Mouse (Mus musculus) left cerebral cortex, postnatal 10 days (tissue): ENCODE results near the gene Kansl1. TPM values are rescaled to one million over a fixed set of nuclear protein-coding genes. Genes with fewer than 3 reads are reported as not detected.
A peak's percentile ranks its signal among the peaks of the same experiment; 100 is the strongest.
"Not testable (repeated sequence)": the region's sequence is repeated elsewhere in the genome, so short reads cannot be mapped to it uniquely, and the experiment has no call there.

Experiments used
- DNase-seq, 2 experiments: peaks; one replicate each; pipeline ENCODE4 v3.0.0; 2021 to 2022; ENCODE audit warnings: low spot score in 2 of 2, mixed read lengths in 1 of 2; ENCODE audit errors: extremely low spot score in 1 of 2
- intact Hi-C: fragments of 180-260 bp; cut with DNase I; formaldehyde crosslinking; loops from one replicate; pipeline ENCODE4 v1.15.1; 2025
- total RNA-seq, 2 experiments: library from RNA; stranded (reverse); gene quantifications; 2 replicates each; pipeline ENCODE4 v1.2.3; 2021

The Kansl1 gene
- total RNA-seq = 10 to 100 TPM; 67.0 to 67.8 TPM

DNA sequence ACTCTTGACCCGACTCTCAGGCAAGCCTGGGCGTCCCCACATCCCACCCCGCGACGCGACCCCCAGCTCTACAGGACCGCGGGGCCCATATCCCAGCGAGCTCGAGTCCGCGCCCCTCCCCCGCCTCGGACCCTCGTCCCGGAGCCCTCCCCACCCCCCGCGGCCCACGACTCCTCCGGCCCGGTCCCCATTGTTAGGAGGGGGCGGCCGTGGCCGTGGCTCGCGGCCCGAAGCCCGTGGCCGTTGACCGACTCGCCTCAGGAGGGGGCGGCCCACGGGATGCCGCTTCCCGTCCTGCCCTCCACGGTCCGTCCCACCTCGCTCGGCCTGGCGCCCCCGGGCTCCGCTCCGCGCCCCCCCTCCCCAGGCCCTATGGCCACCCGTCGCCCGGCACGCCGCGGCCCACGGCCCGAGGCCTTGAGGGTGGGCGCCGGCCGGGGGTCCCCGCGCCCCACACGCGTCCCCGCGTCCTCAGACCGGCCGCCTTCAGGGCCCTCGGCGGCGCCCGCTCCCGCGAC, at the start of gene Kansl1:
TSS of gene Kansl1 (minus strand) at position 111 of the 518 bp plus-strand sequence.
- intact Hi-C loops = no loop called here
- DNase-seq = peak in 1 of 2 experiments; percentile 61

DNA sequence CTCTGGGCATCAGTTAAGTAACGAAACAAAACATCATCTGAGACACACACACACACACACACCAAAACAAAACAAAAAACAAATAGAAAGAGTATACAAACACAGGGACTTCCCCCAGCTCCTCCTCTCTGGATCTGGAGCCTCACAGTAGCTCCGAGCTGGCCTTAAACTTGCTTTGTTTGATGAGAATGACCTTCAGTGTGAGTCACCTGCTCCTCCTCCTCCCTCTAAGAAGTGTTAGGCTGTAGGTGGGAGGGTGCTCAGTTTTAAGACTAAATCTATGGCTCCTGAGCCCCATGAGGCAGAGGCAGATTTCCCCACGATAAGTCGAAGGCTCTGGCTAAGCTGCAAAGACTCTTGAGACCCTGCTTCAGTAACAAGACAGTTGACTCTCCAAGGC, 43.8 kb upstream of the Kansl1 start:
- no peak for DNase-seq

DNA sequence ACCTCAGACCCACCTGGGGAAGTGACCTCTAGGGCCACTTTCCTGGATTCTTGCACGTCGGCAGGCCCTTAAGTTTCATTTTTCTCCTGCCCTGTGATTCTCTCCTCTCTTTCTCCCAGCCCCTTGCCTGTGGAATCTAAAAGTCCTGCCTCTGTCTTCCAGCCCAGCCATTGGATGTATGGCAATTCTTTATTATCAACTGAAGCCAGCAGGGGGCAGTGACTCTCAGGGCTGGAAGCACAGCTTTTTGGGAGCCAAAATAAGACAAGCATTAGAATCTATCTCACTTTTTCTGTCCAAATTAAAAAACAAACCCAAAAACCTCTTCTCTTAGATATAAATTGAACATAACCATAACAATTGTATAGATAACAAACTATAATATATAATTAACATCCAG, 41.9 kb upstream of the Kansl1 start:
- DNase-seq = no peak
- intact Hi-C loops = no loop called here

More for the DNA sequence above, 43.8 kb upstream of the Kansl1 start:
- intact Hi-C loops = no loop called here

DNA sequence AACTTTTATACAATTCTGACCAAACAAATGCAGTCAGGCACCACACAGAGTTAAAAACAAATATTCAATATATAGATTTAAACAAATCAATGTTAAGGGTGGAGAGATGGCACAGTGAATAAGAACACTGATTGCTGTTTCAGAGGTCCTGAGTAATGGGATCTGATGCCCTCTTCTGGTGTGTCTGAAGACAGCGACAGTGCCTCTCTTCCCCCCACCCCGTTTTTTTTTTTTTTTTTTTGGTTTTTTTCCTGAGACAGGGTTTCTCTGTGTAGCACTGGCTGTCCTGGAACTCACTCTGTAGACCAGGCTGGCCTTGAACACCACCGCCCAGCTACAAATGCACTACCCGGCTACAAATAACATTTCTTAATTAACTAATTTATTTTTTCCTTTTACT, 39.8 kb upstream of the Kansl1 start:
- intact Hi-C loops = no loop called here
- no peak for DNase-seq

DNA sequence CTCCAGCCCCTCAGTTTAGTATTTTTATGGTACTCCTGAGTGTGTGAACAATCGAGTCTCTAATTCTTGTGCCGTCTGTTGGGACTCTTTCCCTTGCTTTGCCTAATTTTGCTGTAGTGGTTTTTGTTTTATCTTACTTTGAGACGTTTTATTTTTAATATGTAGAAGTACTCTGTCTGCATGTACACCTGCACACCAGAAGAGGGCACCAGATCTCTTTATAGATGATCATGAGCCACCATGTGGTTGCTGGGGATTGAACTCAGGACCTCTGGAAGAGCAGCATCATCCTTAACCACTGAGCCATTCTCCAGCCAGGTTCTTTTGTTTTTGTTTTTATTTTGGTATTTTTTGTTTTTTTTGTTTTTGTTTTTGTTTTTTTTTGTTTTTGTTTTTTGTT, 19.6 kb upstream of the Kansl1 start:
- intact Hi-C loops = no loop called here

DNA sequence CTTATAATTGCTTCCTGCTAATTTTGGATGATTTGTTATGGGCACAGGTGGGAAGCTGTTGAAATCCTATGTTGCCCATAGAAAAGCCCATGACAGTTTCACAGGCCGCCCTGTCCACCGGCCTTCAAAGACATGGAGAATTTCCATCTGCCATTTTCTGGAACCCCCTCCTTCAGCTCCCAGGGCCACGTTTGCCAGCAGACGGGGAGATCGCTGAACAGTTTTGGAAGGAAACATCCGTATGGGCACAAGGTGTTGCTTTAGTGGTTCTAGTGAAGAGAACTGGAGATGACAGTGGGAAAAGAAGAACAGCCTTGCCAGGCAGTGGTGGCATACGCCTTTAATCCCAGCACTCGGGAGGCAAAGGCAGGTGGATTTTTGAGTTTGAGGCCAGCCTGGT, 13.3 kb upstream of the Kansl1 start:
- intact Hi-C loops = no loop called here
- DNase-seq = no peak

More for the DNA sequence above, 19.6 kb upstream of the Kansl1 start:
- no peak for DNase-seq

DNA sequence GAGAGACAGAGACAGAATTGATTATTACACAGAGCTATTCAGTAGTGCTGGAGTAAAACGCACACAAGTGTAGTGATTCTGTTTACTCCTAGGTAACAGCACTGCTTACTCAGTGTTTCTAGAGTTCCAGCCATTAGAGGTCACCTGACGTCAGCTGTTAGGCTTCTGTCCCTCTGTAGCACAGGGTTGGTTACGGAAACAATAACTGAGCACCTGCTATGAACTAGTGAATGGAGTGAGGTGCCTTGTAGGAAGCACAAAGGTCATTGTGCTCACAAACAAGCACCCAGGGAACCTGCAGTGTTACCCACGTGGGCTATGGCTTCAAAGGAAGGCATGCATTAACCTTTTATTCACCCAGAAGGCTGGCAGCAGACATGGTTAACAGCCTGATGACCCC, 10.8 kb upstream of the Kansl1 start:
- DNase-seq = no peak
- intact Hi-C loops = no loop called here

DNA sequence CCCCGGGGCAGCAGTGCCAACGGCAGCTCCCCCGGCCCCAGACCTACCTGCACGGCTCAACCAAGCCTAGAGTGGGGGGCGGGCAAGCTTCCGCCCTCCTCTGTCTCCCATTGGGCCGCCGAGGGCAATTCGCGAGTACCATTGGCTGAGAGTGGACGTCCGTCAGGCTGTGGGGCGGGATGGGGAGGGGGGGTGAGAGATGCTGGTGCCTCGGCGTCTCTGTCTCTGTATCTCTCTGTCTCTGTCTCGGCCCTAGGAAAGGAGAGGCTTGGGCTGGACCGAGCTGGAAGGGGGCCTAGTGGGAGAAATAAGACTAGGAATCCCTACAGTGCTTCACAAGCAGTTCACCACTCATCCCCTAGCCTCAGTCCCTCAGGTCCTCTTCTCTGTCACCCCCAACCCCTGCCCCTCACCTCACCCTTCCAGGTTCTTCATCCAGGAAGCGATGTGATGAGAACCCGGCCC, 742 bp upstream of the Kansl1 start:
- intact Hi-C loops = no loop called here
- DNase-seq = peak; percentile 90 to 94

DNA sequence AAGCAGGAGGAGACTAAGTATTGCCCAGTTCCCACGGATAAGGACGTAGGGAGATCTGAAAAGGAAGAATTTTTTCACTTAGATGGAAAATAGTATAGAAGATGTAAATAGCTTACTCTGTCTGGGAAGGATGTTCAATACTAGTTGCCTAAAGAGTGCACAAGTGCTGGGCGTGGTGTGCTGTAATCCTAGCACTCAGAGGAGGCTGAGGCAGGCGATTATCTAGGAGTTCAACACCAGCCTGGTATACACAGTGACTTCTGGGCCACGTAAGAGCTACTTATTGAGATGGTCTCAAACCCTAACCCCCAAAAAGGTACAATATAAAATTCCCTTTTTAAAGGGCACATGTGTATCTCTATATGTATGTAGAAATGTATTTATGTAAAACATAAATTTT, 963 bp downstream of the Kansl1 start:
- no peak for DNase-seq
- intact Hi-C loops = no loop called here

DNA sequence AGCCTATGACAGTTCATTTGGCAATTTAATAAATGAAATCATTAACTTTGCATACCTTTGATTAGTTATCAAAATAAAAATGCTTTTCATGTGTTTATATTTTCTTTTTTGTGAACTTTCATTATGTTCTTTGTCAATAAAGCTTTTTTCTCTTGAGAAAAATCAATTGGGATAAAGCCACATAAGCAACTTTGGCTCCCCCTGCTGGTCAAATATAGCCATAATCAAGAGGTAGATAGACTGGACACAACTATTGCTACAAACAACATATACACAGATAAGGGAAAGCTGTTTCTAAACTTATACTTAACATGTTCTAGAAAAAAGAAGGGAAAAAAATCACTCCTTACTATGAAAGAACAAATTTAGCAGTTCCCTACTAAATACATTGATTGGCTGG, 7.1 kb downstream of the Kansl1 start:
- peak; percentile 49 to 60 for DNase-seq
- intact Hi-C loops = loop anchor here (5.0 kb wide), 2 partner anchors 129 to 144 kb away; no protein-coding TSS in a partner anchor

DNA sequence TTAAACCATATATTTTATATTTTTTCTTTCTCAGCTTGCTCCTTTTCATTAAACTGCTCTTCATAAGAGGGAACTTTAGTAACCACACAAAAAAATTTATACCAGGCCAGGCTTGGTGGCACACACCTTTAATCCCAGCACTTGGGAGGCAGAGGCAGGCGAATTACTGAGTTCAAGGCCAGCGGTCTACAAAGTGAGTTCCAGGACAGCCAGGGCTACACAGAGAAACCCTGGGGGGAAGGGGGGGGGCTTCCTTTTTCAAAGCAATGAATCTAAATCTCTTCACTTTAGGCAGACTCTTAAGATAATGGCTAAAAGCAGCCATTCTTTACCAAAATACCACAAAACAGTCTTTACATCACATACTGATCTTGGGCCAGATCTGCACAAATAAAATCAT, 9.0 kb downstream of the Kansl1 start:
- no peak for DNase-seq
- intact Hi-C loops = loop anchor here (5.0 kb wide), 2 partner anchors 127 to 142 kb away; no protein-coding TSS in a partner anchor

DNA sequence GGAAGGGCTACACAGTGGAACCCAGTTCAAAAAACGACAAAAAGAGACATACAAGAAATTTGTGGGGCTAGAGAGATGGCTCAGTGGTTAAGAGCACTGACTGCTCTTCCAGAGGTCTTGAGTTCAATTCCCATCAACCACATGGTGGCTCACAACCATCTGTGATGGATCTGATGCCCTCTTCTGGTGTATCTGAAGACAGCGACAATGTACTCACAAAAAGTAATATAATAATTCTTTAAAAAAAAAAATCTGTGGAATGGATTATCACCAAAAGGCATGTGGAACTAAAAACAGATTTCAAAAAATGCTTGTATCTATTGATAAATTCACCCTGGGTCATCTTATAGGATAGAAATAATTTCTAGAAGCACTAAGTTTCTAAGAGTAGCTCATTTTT, 10.2 kb downstream of the Kansl1 start:
- intact Hi-C loops = no loop called here
- no peak for DNase-seq

DNA sequence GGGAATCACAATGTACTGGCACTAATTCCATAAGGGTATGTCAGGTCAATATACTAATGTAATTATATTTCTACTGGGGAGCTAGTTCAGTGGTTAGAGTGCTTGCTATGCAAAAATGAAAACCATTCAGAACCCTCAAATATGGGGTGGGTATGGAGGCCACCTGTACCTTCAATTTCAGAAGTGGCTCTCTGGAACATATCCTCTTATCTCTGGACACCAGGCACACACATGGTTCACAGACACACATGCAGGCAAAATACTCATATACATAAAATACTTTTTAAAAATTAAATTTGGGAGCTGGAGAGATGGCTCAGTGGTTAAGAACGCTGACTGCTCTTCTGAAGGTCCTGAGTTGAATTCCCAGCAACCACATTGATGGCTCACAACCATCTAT, 16.0 kb downstream of the Kansl1 start:
- intact Hi-C loops = no loop called here
- no peak for DNase-seq

DNA sequence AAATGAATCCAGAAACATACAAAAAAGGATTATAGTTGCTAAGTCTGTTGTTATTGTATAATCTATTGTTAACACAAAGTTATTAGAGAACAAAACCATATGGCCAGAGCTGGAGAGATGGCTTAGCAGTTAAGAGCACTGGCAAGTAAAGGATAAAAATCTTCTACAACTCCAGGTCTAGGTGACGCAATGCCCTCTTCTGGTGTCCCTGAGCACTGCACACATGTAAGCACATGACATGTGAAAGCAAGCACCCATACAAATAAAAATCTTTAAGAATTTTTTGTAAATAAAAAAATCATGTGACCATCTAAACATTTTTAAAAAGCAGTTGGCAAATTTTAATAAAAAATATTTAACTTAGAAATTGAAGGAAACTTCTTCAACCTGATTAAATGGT, 17.4 kb downstream of the Kansl1 start:
- intact Hi-C loops = no loop called here

DNA sequence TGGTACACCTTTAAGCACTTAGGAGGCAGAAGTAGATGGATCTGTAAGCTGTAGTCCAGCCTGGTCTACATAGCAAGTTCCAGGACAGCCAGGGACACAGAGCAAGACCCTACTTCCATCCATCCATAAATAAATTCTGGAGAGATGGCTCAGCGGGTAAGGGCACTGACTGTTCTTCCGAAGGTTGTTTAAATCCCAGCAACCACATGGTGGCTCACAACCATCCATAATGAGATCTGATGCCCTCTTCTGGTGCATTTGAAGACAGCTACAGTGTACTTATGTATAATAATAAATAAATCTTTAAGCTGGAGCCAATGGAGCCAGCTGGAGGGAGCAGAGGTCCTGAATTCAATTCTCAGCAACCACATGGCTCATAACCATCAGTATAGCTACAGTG, 20.2 kb downstream of the Kansl1 start:
- DNase-seq, intact Hi-C loops: not testable (repeated sequence)

More for the DNA sequence above, 17.4 kb downstream of the Kansl1 start:
- no peak for DNase-seq

DNA sequence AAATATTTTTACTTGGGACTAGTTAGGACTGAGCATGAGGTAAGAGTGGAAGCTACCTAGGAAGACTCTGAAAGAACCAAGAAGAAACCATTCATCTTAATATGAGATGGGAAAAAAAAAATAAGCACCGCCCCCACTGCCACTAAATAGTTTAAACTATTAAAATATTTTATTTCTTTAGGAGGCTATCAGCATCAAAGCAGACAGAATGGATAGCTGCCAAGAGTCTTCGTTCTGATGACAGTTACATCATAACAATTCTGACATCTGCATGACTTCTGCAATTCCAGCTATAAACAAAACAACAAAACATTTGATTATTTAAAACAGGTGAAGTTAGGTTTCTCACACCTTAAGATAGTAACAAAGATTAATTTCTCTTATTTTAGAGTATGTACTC, 23.1 kb downstream of the Kansl1 start:
- intact Hi-C loops = no loop called here
- no peak for DNase-seq

DNA sequence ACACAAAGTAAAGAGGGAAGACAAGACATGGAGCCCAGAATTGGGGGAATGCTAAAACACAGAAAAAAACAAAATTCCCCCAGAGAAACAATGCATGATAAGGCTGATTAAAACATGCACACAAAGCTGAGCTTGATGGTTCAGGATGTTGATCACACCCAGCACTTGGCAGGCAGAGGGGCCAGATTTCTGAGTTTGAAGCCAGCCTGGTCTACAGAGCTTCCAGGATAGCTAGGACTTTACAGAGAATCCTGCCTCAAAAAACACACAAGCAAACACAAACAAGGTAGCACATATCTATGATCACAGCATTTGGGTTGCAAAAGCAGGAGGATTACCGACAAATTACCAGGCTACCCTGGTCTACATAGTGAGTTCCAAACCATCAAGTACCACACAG, 23.6 kb downstream of the Kansl1 start:
- intact Hi-C loops = no loop called here
- no peak for DNase-seq

DNA sequence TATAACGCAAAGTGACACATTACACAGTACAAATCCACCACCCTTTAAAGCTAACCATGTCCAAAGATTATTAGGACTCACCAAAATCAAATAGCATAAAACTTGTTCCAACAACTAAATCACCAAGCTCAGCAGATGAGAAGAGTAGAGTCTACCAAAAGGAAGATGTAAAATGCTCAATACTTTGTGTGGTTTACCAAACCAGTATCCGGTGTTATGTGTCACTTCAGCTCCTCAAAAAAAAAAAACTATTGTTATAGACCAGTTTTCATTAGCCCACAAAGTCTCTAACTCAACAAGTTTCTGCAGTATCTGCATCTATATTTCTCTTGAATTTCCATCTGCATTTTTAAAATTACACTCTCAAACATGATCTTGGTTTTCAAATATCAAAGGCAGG, 25.3 kb downstream of the Kansl1 start:
- no peak for DNase-seq
- intact Hi-C loops = loop anchor here (5.0 kb wide), 1 partner anchor 96 kb away; no protein-coding TSS in a partner anchor

DNA sequence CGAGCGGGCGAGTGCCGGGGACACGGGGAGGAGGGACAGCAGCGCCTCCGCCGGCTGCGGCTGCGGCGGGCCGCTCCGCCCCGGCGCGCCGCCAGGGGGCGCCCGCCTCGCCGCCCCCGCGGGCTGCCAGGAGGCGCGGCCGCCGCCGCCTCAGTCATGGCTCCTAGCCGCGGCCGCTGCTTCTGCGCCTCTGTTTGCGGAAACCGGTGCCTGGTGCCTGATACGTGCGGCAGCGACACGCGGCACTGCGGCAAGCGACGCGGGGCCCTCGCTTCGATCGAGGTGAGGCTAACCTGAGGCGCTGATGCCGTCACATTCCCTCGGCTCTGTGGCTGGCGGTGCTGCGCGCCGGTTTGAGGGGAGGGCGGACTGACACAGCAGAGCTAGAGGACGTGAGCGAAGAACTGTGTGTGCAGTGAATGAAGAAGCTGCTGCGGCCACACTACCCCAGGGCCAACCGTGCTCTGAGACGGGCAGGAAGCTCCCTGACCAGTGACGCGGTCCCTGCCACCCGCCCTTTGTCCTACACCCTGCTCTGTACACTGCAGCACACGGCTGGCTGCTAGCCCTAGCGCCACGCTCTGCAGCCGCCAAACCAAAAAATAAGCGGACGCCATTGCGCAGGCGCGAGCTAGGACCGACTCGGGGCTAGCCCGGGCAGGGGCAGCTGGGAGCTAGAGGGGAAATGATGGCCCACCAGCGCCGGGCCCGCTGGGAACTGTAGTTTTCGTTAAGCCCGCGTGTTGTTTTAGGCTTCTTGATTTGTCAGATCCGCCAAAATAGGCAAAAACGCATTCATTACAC, 26.1 kb downstream of the Kansl1 start:
- intact Hi-C loops = loop anchor here (5.0 kb wide), 1 partner anchor 95 kb away; no protein-coding TSS in a partner anchor
- peak; percentile 84 to 95 for DNase-seq
